Mouse (Mus musculus) liver, embryonic 15.5 days (tissue): Measurements from ENCODE around the gene Gm49405. TPM values are rescaled to one million over a fixed set of nuclear protein-coding genes. Genes with fewer than 3 reads are reported as not detected.
"Not testable (repeated sequence)": the region's sequence is repeated elsewhere in the genome, so short reads cannot be mapped to it uniquely, and the experiment has no call there.

ENCODE experiments used
- ATAC-seq: fragments of 200-750 bp; cut with Nextera tagmentation; 2 replicates; pipeline ENCODE4 v1.8.0; 2017; ENCODE audit warnings: moderate number of reproducible peaks, mild to moderate bottlenecking, moderate library complexity; ENCODE audit not compliant: insufficient read depth
- H3K27ac ChIP-seq: fragments of 300-500 bp; sonication (generic); replicated peaks from 2 replicates; pipeline ENCODE4 v1.5.1; 2015; ENCODE audit warnings: mild to moderate bottlenecking, inconsistent platforms
- H3K27me3 ChIP-seq: fragments of 300-500 bp; sonication (generic); 2 replicates; pipeline ENCODE4 v1.6.1; 2015; ENCODE audit warnings: mild to moderate bottlenecking, inconsistent platforms
- H3K36me3 ChIP-seq: fragments of 300-500 bp; sonication (generic); replicated peaks from 2 replicates; pipeline ENCODE4 v1.6.1; 2015; ENCODE audit warnings: moderate library complexity, mild to moderate bottlenecking, inconsistent platforms
- H3K4me1 ChIP-seq: fragments of 300-500 bp; sonication (generic); replicated peaks from 2 replicates; pipeline ENCODE4 v1.6.1; 2015; ENCODE audit warnings: inconsistent platforms
- H3K4me2 ChIP-seq: fragments of 300-500 bp; sonication (generic); 2 replicates; pipeline ENCODE4 v1.6.1; 2015; ENCODE audit warnings: moderate library complexity, mild to moderate bottlenecking, inconsistent platforms
- H3K4me3 ChIP-seq: fragments of 300-500 bp; sonication (generic); replicated peaks from 2 replicates; pipeline ENCODE4 v1.5.1; 2015; ENCODE audit warnings: mild to moderate bottlenecking, inconsistent platforms
- H3K9ac ChIP-seq: fragments of 300-500 bp; sonication (generic); 2 replicates; pipeline ENCODE4 v1.6.1; 2015; ENCODE audit warnings: moderate library complexity, mild to moderate bottlenecking, inconsistent platforms
- H3K9me3 ChIP-seq: fragments of 300-500 bp; sonication (generic); replicated peaks from 2 replicates; pipeline ENCODE4 v1.6.1; 2016; ENCODE audit warnings: inconsistent platforms
- WGBS: fragments of 180-500 bp; shearing (Covaris S2); methylation state at CpG from one replicate; pipeline ENCODE4 v1.1.7; 2015; ENCODE audit warnings: mixed read lengths; ENCODE audit not compliant: insufficient replicate concordance; 5-methylcytosine and 5-hydroxymethylcytosine counted together
- polyA plus RNA-seq: library from polyadenylated mRNA; unstranded; fragments of >200 nt; fragmentation: Nextera tagmentation; extraction: Ambion mirVana; gene quantifications from 2 replicates; pipeline ENCODE4 v1.2.1, GENCODE M21; 2015

The Gm49405 gene
- 0.45 and 0.48 TPM in 2 replicates for polyA plus RNA-seq

GRCm38 (mm10) chr19:4000119-4000900, at the start of gene Gm49405, which contains the start of gene Nudt8:
TSS of gene Gm49405 (plus strand) at chr19:4000626.
TSS of gene Nudt8 (plus strand) at chr19:4000580.
- Histone ChIP-seq H3K9ac (peak within 1 kb of the TSS; percentile 89), H3K36me3 (no peaks in the 10 kb centered on the region), H3K9me3 (no peaks in the 10 kb centered on the region), H3K27me3 (no peaks in the 10 kb centered on the region), H3K27ac (peak within 1 kb of the TSS; percentile 99), H3K4me3 (peak within 1 kb of the TSS; percentile 92), H3K4me1 (peaks cover 30% of the 10 kb centered on the region), H3K4me2 (peak within 1 kb of the TSS; percentile 99)
- ATAC-seq: peak; percentile 87
- under 1% methylated on average over 64 of the region's 64 CpGs for WGBS

DNA sequence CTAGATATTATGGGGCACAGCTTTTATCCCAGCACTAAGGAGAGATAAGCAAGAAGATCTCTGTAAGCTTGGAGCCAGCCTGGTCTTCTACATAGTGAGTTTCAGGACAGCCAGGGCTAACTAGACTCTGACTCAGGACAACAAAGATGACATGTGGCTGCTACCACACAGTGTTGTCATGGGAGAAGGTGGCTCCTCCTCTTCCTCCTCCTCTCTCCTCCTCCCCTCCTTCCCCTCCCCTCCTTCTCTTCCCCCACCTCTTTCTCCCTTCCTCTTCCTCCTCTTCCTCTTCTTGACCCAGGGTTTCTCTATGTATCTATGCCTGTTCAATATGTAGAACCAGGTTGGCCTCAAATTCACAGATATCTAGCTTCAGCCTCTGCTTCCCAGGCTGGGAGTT, 49.0 kb upstream of the Gm49405 start:
- Histone ChIP-seq H3K4me1 (peaks cover 6% of the 10 kb centered on the region; the same call in 1 of the 2 replicates), H3K27me3 (peaks cover 7% of the 10 kb centered on the region; the same call in 1 of the 2 replicates), H3K4me2 (no peak overlapping the region), H3K4me3 (no peak overlapping the region), H3K27ac (no peak overlapping the region), H3K9me3 (no peaks in the 10 kb centered on the region), H3K36me3 (0 out of 2 replicates have a peak, but pooled peaks cover 8% of the 10 kb centered on the region), H3K9ac (no peak overlapping the region)
- ATAC-seq: no peak

- no peak overlapping the region for H3K4me3 ChIP-seq
- 0 out of 2 replicates have a peak, but pooled peaks cover 4% of the 10 kb centered on the region for H3K4me1 ChIP-seq
- no peak overlapping the region for H3K9ac ChIP-seq
- no peaks in the 10 kb centered on the region for H3K9me3 ChIP-seq
- H3K36me3 ChIP-seq: 0 out of 2 replicates have a peak, but pooled peaks cover 8% of the 10 kb centered on the region
- H3K27ac ChIP-seq: no peak overlapping the region
- no peak for ATAC-seq
- peaks cover 10% of the 10 kb centered on the region; the same call in 1 of the 2 replicates for H3K27me3 ChIP-seq
- no peak overlapping the region for H3K4me2 ChIP-seq
- WGBS: 44% methylated on average over 1 of the region's 1 CpGs
These were observed 48.3 kb upstream of the Gm49405 start for GRCm38 (mm10) chr19:3952099-3952498.

GRCm38 (mm10) chr19:3955033-3955432, 45.4 kb upstream of the Gm49405 start:
- 45% methylated on average over 3 of the region's 3 CpGs for WGBS
- no peaks in the 10 kb centered on the region for H3K36me3 ChIP-seq
- H3K4me1 ChIP-seq: 0 out of 2 replicates have a peak, but pooled peaks cover 4% of the 10 kb centered on the region
- H3K27ac ChIP-seq: no peak overlapping the region
- no peaks in the 10 kb centered on the region for H3K9me3 ChIP-seq
- no peak overlapping the region for H3K4me2 ChIP-seq
- ATAC-seq: no peak
- H3K9ac ChIP-seq: no peak overlapping the region
- no peak overlapping the region for H3K4me3 ChIP-seq
- H3K27me3 ChIP-seq: peaks cover 10% of the 10 kb centered on the region; the same call in 1 of the 2 replicates

GRCm38 (mm10) chr19:3955804-3956203, 44.6 kb upstream of the Gm49405 start:
- Histone ChIP-seq H3K4me3 (no peak overlapping the region), H3K9ac (no peak overlapping the region), H3K4me1 (0 out of 2 replicates have a peak, but pooled peaks cover 2% of the 10 kb centered on the region), H3K27me3 (peaks cover 10% of the 10 kb centered on the region; the same call in 1 of the 2 replicates), H3K36me3 (no peaks in the 10 kb centered on the region), H3K4me2 (no peak overlapping the region), H3K27ac (no peak overlapping the region), H3K9me3 (no peaks in the 10 kb centered on the region)
- WGBS: 30% methylated on average over 4 of the region's 4 CpGs
- ATAC-seq: no peak

- H3K4me2 ChIP-seq, ATAC-seq, H3K27ac ChIP-seq, H3K4me3 ChIP-seq, H3K36me3 ChIP-seq, H3K9ac ChIP-seq, H3K4me1 ChIP-seq, H3K27me3 ChIP-seq, H3K9me3 ChIP-seq: not testable (repeated sequence)
- 58% methylated on average over 5 of the region's 5 CpGs for WGBS
These were observed 43.0 kb upstream of the Gm49405 start for GRCm38 (mm10) chr19:3957296-3958036.

DNA sequence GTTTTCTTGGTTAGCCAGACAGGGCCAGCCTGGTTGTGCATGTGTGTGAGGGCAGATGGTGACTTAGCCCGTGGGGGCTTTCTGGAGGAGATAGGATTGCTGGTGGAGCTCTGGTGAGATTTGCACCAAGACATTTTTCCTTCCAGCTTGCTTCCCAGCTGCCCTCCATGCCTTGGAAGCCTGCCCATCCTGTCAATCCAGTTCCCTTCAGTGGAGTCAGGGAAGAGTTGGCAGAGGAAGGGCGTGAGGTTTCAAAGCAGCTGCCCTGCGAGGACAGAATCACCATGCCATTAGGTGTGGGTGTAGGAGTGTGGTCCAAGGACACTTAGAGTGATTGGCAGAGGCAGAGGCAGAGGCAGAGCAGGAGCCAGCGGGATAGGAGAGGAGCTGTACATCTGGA, 42.0 kb upstream of the Gm49405 start, which contains the start of gene Aldh3b3:
Gene Aldh3b3 (plus strand): TSS at position 176 of the 400 bp plus-strand sequence.
- H3K9ac ChIP-seq: no peak within 1 kb of the TSS
- H3K4me1 ChIP-seq: no peaks in the 10 kb centered on the region
- WGBS: 53% methylated on average over 4 of the region's 4 CpGs
- peaks cover 10% of the 10 kb centered on the region; the same call in 1 of the 2 replicates for H3K27me3 ChIP-seq
- H3K36me3 ChIP-seq: no peaks in the 10 kb centered on the region
- no peak for ATAC-seq
- H3K4me3 ChIP-seq: no peak within 1 kb of the TSS
- no peaks in the 10 kb centered on the region for H3K9me3 ChIP-seq
- no peak within 1 kb of the TSS for H3K4me2 ChIP-seq
- no peak within 1 kb of the TSS for H3K27ac ChIP-seq

DNA sequence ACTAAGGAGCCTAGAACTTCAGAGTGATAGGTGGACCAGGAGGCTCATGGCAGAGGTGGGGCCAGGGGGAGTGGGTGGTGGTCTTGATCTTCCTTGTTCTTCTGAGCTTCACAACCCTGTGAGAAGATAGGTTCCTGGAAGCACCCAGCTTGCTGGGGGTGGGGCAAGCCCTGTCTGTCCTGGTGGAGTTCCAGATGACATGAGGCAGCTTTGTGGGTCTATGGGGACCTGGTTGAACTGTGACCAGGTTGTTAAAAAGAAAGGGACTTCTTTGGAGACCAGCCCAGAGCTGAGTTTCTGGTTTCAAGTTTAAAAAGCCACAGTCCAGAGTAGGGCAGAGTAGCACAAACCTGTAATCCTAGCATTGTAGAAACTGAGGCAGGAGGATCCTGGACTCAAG, 41.4 kb upstream of the Gm49405 start:
- no peak for ATAC-seq
- H3K36me3 ChIP-seq: no peaks in the 10 kb centered on the region
- H3K4me2 ChIP-seq: no peak overlapping the region
- H3K9me3 ChIP-seq: no peaks in the 10 kb centered on the region
- H3K9ac ChIP-seq: no peak overlapping the region
- no peak overlapping the region for H3K27ac ChIP-seq
- no peak overlapping the region for H3K4me3 ChIP-seq
- H3K27me3 ChIP-seq: peaks cover 10% of the 10 kb centered on the region; the same call in 1 of the 2 replicates
- H3K4me1 ChIP-seq: no peaks in the 10 kb centered on the region

- Histone ChIP-seq H3K36me3 (no peaks in the 10 kb centered on the region), H3K9me3 (no peaks in the 10 kb centered on the region), H3K9ac (no peak overlapping the region), H3K4me3 (no peak overlapping the region), H3K27ac (no peak overlapping the region), H3K27me3 (peaks cover 10% of the 10 kb centered on the region; the same call in 1 of the 2 replicates), H3K4me2 (no peak overlapping the region), H3K4me1 (no peaks in the 10 kb centered on the region)
- no peak for ATAC-seq
- WGBS: 82% methylated on average over 5 of the region's 5 CpGs
These were observed 40.2 kb upstream of the Gm49405 start for GRCm38 (mm10) chr19:3960211-3960610.

GRCm38 (mm10) chr19:3961805-3962204, 38.6 kb upstream of the Gm49405 start:
- not testable (repeated sequence) for ATAC-seq, H3K36me3 ChIP-seq, H3K4me2 ChIP-seq, H3K9ac ChIP-seq, H3K4me1 ChIP-seq, H3K4me3 ChIP-seq, H3K27ac ChIP-seq, H3K27me3 ChIP-seq, H3K9me3 ChIP-seq
- 77% methylated on average over 6 of the region's 6 CpGs for WGBS

DNA sequence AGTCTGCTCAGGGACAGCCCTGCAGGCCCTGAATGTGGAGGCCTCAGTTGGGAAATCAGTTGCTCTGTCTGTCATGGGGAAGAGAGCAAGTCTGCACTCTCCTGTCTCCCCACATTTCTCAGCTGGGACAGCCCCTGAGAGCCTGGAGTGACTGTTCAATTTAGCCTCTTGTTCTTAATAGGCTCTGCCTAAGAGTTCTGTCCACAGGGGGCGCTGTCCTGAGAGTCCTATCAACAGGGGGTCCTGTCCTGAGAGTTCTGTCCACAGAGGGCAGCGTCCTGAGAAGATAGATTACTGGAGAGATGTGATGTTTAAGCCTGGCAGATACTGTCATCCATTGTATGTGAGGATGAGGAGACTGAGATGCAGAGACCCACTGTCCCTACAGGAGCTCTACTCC, 38.0 kb upstream of the Gm49405 start:
- H3K4me1 ChIP-seq: 0 out of 2 replicates have a peak, but pooled peaks cover 6% of the 10 kb centered on the region
- H3K4me3 ChIP-seq: no peak overlapping the region
- no peaks in the 10 kb centered on the region for H3K36me3 ChIP-seq
- H3K27ac ChIP-seq: no peak overlapping the region
- no peak overlapping the region for H3K4me2 ChIP-seq
- H3K9me3 ChIP-seq: no peaks in the 10 kb centered on the region
- no peak overlapping the region for H3K9ac ChIP-seq
- 6% methylated on average over 2 of the region's 2 CpGs for WGBS
- ATAC-seq: no peak
- H3K27me3 ChIP-seq: no peaks in the 10 kb centered on the region
